ENCODE assay signal across 14 mouse cellular contexts in genomic region chr17:78313612-78314011, GRCm38 (mm10).
"Had no signal": no experiment of that assay in that cellular context is flagged by ENCODE, and none has a peak within 500 bp of the region (broad histone marks: within the 10 kb centered on the region; RNA-seq: fewer than 3 reads in every experiment).

No protein-coding gene starts in this region.

- H3K36me3 ChIP-seq: liver, embryonic 15.5 days; stomach, embryonic 15.5 days had no signal

- H3K27ac ChIP-seq: layer of hippocampus, adult 2 months; limb, embryonic 13.5 days; liver, embryonic 15.5 days; midbrain, embryonic 10.5 days; neural tube, embryonic 13.5 days; stomach, embryonic 15.5 days had no signal

- H3K4me3 ChIP-seq: layer of hippocampus, adult 2 months; limb, embryonic 13.5 days; liver, embryonic 15.5 days; midbrain, embryonic 10.5 days; neural tube, embryonic 13.5 days; stomach, embryonic 15.5 days had no signal

- H3K4me2 ChIP-seq: limb, embryonic 13.5 days; liver, embryonic 15.5 days; neural tube, embryonic 13.5 days; stomach, embryonic 15.5 days had no signal

- H3K27me3 ChIP-seq: limb, embryonic 13.5 days; liver, embryonic 15.5 days; neural tube, embryonic 13.5 days; stomach, embryonic 15.5 days had no signal

- H3K9me3 ChIP-seq: limb, embryonic 13.5 days; liver, embryonic 15.5 days; midbrain, embryonic 10.5 days; neural tube, embryonic 13.5 days; stomach, embryonic 15.5 days had no signal

- H3K9ac ChIP-seq: limb, embryonic 13.5 days; liver, embryonic 15.5 days; neural tube, embryonic 13.5 days; stomach, embryonic 15.5 days had no signal

- DNase-seq: kidney, postnatal 10 days; kidney, postnatal 4 days; lung, adult 2 months; lung, postnatal 4 days; retina, postnatal 1 day; thymus, adult 2 months; thymus, postnatal 25 days had no signal

- ATAC-seq: lung, postnatal 0 days had no signal

- H3K4me1 ChIP-seq: limb, embryonic 13.5 days; liver, embryonic 15.5 days; midbrain, embryonic 10.5 days; neural tube, embryonic 13.5 days; stomach, embryonic 15.5 days had no signal
